Mouse (Mus musculus) frontal cortex, adult (tissue): ENCODE measurements at regions not wholly inside any gene's neighbourhood (a gene's known extent, or its start where the extent isn't known, plus 50 kb on each side); places are given as distances from the start of the nearest gene placed in this dataset.
A peak's percentile ranks its signal among the peaks of the same experiment; 100 is the strongest.

Source experiments
- ATAC-seq: cut with Nextera tagmentation; 2 replicates; pipeline ENCODE4 v1.9.2; 2017; ENCODE audit warnings: mild to moderate bottlenecking, moderate library complexity, mixed read lengths; ENCODE audit not compliant: low TSS enrichment

GRCm38 (mm10) chr8:98613834-98614428 lies 802.3 kb downstream of the Cdh8 start:
- peak; percentile 98 for ATAC-seq

DNA sequence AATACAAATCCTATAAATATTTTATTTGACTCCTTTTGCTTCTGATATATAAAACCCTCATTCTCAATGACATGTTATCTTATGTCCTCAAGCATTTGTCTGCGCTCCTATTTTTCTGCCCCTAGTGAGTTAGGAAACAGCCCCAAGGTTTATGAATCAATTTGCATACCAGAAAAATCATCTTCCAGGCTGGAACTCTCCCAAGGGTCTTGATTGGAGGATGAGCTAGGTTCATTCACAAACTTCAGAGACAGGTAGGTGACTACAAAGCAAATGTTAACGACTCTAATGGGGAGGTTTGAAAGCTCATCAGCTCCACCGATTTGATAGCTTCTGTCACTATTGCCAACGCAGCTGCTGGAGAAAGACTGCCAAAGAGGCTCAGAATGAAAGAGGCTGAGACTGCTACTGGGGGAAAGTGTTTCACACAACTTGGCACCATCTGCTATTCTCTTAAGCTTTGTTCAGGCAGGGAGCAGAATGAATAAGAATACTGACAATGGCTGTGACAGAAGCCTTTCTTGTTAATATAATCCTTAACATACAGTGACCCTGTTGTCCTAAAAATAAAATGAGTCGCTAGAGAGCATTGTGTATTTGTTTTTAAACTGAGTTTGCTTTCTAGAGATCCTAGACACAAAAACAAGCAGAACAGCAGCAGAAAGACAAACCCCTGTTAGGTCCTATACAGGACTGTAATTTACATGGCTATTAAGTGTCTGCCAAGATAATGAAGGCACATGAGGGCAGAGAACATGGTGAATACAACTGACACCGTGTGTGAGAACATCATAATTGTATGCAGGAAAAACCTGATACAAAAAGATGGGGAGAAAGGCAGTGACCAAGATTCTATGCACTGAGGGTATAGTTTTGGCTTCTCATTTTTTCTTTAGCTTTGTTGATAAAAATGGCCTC lies 843.4 kb downstream of the Cdh8 start:
- ATAC-seq, result peak; percentile 99

GRCm38 (mm10) chr8:98566661-98567060 lies 849.6 kb downstream of the Cdh8 start:
- peak; percentile 44; the same call in 1 of the 2 replicates for ATAC-seq

DNA sequence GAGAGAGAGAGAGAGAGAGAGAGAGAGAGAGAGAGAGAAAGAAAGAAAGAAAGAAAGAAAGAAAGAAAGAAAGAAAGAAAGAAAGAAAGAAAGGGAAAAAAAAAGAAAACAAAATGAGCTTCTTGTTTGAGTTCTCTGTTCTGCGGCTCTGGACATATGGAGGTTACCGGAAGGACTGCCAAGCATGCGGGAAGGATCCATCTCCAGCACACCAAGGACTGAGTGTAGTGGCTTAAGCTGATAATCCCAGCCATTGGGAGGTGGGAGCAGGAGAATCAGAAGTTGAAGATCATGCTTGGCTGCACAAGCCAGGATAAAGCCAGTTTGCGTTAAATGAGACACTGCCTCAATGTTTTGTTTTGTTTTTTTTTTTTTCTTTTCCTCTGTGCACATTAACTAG lies 897.8 kb downstream of the Cdh8 start:
- peak; percentile 69; the same call in 1 of the 2 replicates for ATAC-seq

DNA sequence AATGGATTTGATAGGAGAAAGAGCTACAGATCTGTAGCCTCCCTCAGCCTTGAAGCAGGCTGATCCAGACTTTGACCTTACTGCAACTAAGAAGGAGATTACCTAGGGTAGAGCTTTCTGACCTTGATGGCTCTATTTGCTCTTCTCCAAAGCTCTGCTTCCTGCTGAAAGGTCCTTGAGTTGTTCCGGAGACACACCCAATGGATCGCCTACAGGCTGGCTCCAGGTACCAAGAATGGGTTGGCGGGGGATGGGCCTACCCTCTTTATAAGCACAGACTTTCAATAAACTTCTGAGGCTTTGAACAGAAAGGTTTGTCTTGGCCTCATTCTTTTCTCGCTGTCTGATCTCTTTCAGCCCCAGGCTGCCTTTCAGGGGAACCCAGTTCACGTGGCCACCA lies 901.0 kb downstream of the Cdh8 start:
- no peak for ATAC-seq

DNA sequence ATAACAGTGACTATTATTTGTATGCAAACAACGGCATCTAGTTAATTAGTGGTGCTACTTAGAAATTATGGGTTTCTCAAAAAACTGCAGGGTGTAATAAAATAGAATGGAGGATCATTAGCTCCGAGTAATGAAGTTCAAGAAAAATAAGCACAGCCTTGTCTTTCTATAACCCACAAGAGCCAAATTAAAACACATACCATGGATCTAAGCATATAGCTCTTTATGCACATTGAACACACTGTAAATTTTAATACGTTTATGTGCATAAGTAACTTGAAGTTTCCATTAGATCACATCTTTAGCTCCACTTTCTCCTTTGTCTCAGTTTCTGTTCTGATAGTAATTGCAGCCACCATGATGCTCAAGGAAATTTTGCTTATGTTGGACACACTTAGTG lies 919.5 kb downstream of the Cdh8 start:
- no peak for ATAC-seq

GRCm38 (mm10) chr8:98463375-98464030 lies 952.8 kb downstream of the Cdh8 start:
- ATAC-seq, result no peak

GRCm38 (mm10) chr8:98455539-98455938 lies 960.7 kb downstream of the Cdh8 start:
- no peak for ATAC-seq
